Mouse (Mus musculus): ENCODE measurements at regions not wholly inside any gene's neighbourhood (a gene's known extent, or its start where the extent isn't known, plus 50 kb on each side); places are given as distances from the start of the nearest gene placed in this dataset.
"Not testable (repeated sequence)": the region's sequence is repeated elsewhere in the genome, so short reads cannot be mapped to it uniquely, and the experiment has no call there.

DNA sequence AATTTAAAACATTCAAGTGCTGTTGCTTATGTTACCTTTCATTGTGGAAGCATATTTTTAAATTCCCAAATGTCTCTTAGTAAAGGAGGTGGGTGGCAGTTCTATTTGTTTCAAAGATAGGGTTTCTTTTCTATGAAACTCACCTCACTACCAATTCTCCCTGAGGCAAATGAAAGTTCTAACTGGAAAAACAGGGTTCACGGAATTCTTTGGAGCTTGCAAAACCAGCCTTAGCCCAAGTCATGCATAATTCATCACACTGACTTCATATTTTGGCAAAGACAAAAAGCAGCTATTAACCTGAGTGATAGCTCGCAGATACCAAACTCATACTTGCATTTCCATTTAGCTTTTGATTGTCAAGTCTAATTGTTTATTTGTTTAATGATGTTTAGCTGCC is 73.8 kb downstream of the Dio2 start:
- DNase-seq, result no peak

DNA sequence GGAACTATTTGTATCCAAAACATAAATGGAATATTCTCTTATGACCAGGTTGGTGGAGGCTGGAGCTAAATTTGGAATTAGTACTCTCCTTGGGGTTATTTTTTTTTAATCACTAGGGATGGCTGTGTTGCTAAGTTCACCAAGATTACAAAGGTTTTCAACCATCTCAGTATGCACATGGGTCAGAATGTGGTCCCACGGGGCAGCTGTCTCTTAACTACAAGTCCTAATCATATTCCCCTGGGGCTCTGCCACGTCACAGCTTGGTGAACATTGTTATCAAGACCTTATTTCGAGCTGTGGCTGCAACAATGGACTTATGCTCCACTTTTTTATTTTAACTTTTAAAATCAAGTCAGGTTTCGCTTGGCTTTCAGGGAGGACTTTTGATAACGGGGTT is 92.8 kb downstream of the Dio2 start:
- no peak for DNase-seq

DNA sequence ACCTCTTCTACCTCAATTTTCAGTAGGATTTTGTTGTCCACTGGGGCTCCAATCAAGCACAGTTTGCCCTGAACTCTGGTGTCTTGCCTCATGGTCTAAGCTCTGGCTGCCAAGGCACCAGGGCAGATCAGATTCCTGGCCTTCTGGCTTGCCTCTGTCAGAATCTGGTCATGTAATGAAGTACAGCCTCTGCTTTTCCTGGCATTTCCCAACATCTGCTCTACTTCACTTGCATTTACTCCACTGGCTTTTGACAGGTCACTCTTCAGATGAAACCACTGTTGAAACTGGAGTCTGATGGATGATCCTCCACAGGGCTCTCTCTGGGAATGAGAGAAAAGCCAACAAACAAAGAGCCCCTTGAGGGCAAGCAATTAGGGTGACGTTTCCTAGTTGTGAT is 94.3 kb downstream of the Dio2 start:
- DNase-seq, result peak; percentile 10 to 11

DNA sequence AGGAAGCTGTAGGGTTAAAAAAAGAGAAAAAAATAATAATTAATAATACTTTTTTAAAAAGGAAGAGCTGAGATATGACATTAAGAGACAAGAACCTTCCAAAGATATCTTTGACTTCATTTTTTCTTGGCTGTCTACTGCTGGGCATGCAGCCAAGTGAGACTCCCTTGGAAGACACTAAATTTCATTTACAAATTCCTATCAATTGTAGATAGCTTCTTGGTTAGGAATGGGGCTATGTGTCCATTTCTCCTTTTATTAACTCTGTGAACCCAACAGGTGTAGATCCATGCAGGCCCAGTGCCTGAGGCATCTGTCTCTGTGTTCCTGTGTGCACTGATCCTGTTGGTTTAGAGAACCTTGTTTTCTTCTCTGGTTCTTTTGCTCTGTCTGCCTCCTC is 113.4 kb downstream of the Dio2 start:
- no peak for DNase-seq

DNA sequence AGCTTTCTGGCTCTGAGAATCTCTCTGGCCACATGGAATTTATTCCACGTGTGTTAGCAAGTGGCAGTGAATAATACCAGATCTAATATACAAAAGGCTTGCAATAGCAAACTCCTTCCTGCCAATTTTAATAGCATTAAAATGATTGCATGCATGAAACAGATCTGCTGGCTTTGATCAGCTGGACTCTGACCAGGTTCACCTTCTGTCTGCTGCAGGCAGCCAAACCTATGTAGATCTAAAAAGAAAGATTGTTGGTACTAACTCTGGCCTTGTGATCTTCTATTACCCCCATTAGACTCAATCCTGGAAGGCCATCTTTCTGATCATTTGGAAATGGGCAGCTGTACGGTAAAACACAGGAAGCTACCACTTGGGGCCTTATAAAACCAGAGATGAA is 114.8 kb downstream of the Dio2 start:
- no peak for DNase-seq

DNA sequence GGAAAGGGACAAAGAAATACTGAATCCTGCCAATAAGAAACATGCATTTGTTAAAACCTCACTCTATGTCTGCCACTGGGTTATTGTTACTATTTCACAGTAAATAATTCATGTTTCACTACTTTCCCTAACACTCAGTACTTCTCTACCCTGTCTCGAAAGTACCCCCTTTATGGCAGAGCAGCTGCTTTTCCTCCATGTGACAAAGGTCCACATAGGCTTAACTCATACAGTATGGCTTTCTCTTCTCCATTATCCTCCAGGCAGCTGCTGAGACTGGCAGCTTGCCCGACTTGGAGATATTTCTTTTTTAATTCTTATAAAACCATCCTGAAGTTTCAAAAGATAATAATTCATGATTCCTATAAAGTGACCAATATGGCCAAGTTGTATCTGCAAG is 129.4 kb downstream of the Dio2 start:
- no peak for DNase-seq

DNA sequence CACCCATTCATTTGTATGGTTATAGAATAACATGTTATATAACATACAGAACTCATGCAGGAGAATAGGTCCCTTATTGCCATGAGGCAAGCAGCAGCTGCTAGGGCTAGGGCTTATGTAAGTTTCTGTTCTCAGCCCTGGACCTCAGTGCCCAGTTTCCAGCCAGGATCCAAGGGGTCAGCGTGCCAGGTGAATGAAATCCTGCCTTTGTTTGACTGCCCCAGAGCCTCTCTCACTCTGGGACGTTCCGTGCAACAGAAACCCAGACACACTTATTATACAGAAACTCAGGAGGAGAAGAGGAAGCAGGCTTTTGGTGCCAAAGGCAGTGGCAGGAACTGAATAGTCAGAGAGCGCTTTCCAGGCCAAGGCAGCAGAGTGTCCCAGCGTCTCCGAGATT is 130.3 kb downstream of the Dio2 start:
- no peak for DNase-seq

DNA sequence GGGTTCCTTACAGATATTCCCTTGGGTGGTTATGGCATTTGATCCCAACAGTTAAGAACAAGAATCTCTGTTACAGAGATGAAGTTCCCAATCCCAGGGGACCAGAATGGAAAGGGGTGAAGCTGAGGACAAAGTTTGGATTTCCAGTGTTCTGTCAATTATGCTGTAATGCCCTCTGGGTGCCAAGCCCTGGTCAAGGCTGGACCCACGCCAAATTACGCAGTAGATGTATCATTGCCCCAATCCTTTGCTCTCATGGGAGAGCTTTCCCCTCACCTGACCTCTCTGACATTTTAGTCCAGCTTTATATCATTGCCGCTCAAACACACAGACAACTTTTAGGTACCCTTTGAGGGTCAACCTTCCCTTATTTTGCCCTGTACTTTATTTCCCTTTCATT is 158.2 kb downstream of the Dio2 start:
- no peak for DNase-seq

DNA sequence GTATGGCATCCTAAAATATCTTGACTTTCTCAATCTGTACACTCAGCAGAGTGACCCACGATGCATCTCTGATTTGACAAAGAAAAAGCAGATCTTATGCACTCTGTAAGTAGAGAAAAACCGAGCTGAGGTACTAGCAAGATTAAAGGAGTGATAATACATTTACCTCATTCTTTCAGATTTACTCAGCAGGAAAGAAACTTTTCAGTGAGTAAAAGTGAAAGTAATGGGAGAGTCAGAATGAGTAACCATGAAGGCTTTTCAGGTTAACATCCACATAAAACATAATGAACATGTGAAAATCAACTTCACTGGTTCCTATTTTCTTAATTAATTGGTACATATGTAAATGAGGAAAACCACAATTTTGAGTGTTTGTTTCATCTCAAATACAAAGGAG is 162.1 kb downstream of the Dio2 start:
- DNase-seq, result no peak

DNA sequence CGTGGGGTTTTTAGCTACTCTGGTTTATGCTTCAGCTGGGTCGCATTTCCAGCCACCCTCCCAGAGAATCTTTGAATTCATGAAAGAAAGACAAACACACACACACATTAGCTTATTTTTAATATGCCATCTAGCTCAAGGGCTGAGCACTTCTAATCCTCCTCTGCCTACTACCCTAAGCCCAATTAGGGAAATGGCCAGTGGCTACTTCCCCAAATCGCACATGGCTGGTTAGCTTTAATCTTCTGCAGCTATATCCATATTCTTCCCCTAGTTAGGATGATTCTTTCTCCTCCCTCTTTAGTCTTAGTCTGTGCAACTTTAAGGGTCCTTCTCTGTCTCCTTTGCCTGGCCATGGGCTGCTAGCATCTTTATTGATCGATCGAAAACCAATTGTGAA is 166.3 kb downstream of the Dio2 start:
- DNase-seq, result no peak

DNA sequence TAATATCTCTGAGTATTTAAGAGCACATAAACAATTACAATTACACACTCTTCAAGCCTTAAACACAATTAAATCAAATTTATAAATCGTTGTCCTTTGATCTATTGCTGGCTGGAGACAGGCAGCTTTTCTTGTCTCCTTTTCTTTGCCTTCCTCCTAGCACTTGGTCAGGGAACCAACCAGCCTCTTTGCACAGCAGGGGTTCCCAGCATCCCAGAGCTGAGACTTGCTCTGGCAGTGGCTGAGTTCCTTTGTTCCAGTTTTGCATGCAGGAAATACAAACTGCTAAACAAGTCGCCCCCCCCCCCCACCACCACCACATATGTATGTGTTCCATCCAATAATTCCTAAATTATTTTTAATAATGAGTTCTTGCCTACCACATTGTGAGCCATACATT is 166.7 kb downstream of the Dio2 start:
- DNase-seq, result no peak

DNA sequence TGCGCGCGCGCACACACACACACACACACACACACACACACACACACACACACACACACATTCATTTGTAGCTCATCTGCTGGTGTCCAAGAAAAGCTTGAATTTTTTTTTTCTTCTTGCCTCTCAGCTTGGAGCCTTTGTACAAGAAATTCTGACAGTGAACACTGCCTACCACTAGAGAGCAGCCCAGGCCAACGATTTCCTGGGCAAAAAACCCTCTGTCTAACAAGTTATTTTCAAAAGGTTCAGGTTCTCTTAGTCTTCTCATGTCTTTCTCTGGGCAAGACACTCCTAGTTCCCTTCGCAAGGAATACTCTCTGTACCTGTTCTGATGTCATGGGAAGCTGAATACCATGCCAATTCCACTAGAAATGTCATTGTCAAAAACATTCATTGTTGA is 171.9 kb downstream of the Dio2 start:
- no peak for DNase-seq

DNA sequence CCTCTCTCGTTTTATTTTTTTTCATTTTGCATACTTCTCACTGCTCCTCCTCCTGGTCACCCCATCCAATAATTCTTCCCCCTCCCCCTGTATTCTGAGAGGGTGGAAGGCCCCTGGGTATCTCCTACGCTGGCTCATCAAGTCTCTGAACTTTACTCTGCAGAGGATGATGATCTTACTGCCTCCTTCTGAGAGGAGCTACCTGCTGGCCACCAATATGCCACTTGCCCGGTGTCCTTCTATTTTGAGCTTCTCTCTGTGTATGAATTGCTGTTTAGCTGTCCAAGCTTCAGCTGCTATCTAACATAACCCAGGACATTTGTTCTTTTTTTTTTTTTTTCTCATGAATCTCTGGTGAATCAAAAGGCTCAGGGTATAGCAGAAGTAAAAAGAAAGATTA is 173.2 kb downstream of the Dio2 start:
- no peak for DNase-seq

DNA sequence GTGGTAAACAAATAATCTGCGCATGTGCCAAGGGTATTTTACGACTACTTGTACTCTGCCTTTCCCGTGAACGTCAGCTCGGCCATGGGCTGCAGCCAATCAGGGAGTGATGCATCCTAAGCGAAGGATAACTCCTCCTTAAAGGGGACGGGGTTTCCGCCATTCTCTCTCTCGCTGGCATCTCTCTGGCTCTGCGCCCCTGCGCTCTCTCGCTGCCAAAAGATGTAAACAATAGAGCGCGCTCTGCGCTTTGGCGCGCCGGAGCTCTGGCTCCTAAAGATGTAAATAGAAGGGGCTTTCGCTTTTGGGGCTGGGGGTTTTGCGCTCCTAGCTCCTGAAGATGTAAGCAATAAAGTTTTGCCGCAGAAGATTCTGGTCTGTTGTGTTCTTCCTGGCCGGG is 173.6 kb downstream of the Dio2 start:
- DNase-seq, result not testable (repeated sequence)

DNA sequence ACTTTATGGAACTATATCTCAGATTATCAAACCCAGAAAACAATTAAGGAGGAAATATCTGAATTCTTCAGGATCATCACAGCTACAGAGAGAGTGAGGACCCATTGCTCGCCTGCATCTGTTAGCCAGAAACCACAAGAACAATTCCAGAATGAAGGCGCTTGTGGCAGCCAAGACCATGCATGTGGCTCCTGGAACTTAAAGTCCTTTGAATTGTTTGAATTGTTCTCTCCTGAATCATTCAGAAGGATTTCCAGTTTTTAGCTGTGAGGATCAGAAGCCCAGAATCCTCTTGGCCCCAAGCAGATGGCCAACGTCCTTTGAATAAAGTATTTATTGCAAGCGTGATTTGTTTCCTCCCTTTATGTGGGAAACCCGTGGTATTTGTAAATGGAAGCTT is 195.9 kb downstream of the Dio2 start:
- no peak for DNase-seq
